In the genomic region with DNA sequence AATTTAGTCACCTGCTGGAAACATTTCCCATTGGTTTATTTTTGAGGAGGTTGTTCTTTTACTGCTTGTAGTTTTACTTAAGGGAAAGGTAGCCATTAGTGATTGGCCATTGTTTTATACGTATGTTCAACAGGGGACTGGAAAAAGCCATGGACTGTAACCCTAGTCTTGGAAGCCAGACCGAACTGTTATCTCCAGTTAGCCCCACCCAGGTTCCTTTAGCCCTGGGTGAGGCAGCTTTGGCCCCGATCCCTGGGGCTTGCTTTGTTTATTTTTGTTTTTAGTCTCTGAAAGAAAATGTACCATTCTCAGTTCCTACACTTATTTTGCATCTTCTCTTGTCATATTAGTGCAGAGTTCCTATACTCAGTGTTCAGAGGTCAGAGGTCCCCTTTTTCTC, we compare ENCODE assay signal across 18 mouse cellular contexts.
A peak's percentile ranks its signal among the peaks of the same experiment; 100 is the strongest.
DNase-seq lines count a peak whose midpoint lies in the region; ATAC-seq and TF ChIP-seq lines count a peak whose summit lies in the region.
"Had no signal": no experiment of that assay in that cellular context is flagged by ENCODE, and none has a peak within 500 bp of the region (broad histone marks: within the 10 kb centered on the region; RNA-seq: fewer than 3 reads in every experiment).

No protein-coding gene starts in this region.

- peak overlapping the region; percentile 45 for H3K9ac ChIP-seq in liver, embryonic 14.5 days (replicated peaks)
- H3K9ac ChIP-seq: forebrain, postnatal 0 days had no signal

- H3K27me3 ChIP-seq in liver, embryonic 14.5 days (ENCODE audit: control insufficient read depth, insufficient read depth, low read length): no peaks in the 10 kb centered on the region; the same call in 1 of the 2 replicates
- H3K27me3 ChIP-seq in hindbrain, embryonic 10.5 days (ENCODE audit: insufficient read depth, poor library complexity, severe bottlenecking): no peaks in the 10 kb centered on the region

- H3K4me1 ChIP-seq in liver, embryonic 14.5 days (replicated peaks; ENCODE audit: control insufficient read depth in 2 of 2, insufficient read depth in 2 of 2, low read length in 1 of 2): peaks cover 30 to 32% of the 10 kb centered on the region in 2 experiments
- peaks cover 9% of the 10 kb centered on the region for H3K4me1 ChIP-seq in hindbrain, embryonic 10.5 days (replicated peaks)

- H3K36me3 ChIP-seq in liver, embryonic 14.5 days (replicated peaks; ENCODE audit: control insufficient read depth, insufficient read depth, low read depth): no peaks in the 10 kb centered on the region
- H3K36me3 ChIP-seq in hindbrain, embryonic 10.5 days: no peaks in the 10 kb centered on the region

- no peak overlapping the region for H3K4me3 ChIP-seq in gastrocnemius, adult 2 months
- no peak overlapping the region for H3K4me3 ChIP-seq in liver, embryonic 14.5 days (ENCODE audit: insufficient read depth in 1 of 2, low read depth in 2 of 2, low read length in 2 of 2)
- H3K4me3 ChIP-seq in hindbrain, embryonic 10.5 days: no peak overlapping the region
- H3K4me3 ChIP-seq: erythroblast, embryonic 14.5 days had no signal

- no peak for TF ChIP-seq CTCF in gastrocnemius, adult 2 months (IDR thresholded peaks at IDR 0.05)
- TF ChIP-seq CTCF in liver, embryonic 14.5 days (IDR thresholded peaks at IDR 0.05; ENCODE audit: low read depth): no peak

- peak; percentile 10; the same call in 1 of the 2 replicates for TF ChIP-seq EP300 in liver, embryonic 14.5 days (IDR thresholded peaks at IDR 0.05; ENCODE audit: low read depth)

- no peaks in the 10 kb centered on the region for H3K9me3 ChIP-seq in liver, embryonic 14.5 days (ENCODE audit: control insufficient read depth, low read length)
- no peaks in the 10 kb centered on the region for H3K9me3 ChIP-seq in hindbrain, embryonic 10.5 days

- peak; percentile 82 for ATAC-seq in liver, embryonic 14.5 days (ENCODE audit: insufficient read depth)
- ATAC-seq: forebrain, postnatal 0 days had no signal

- intact Hi-C loops in gastrocnemius, adult 2 months (cut with DNase I): loop anchor here (10.0 kb wide), 1 partner anchor 98 kb away; no protein-coding TSS in a partner anchor
- intact Hi-C loops in gastrocnemius, postnatal 14 days (cut with DNase I; ENCODE audit: low total_unique reads): no loop called here
- intact Hi-C loops in left cerebral cortex, postnatal 25 days (cut with DNase I): no loop called here

- no peak for DNase-seq in gastrocnemius, adult 2 months
- DNase-seq in gastrocnemius, postnatal 14 days: no peak
- DNase-seq in lung, postnatal 36 days: peak; percentile 43
- no peak for DNase-seq in lung, postnatal 4 days
- peak; percentile 48 to 56 (median 49) for DNase-seq in liver, embryonic 14.5 days (ENCODE audit: low read depth in 3 of 3, low spot score in 3 of 3)
- DNase-seq in thymus, postnatal 14 days: no peak
- DNase-seq in hindbrain, embryonic 10.5 days (ENCODE audit: low spot score): no peak
- DNase-seq in left cerebral cortex, postnatal 25 days (ENCODE audit: low spot score in 2 of 2): no peak
- DNase-seq: adrenal gland, postnatal 14 days; cerebellum, postnatal 10 days; forebrain, postnatal 0 days; gastrocnemius, postnatal 36 days; midbrain, embryonic 14.5 days; right cerebral cortex, postnatal 14 days; thymus, adult 2 months had no signal

- peak overlapping the region; percentile 50 for H3K4me2 ChIP-seq in liver, embryonic 14.5 days (ENCODE audit: low read depth)

- WGBS in liver, embryonic 14.5 days (ENCODE audit: insufficient replicate concordance): 14% methylated on average over 3 of the region's 3 CpGs
- WGBS in hindbrain, embryonic 10.5 days: 79% methylated on average over 3 of the region's 3 CpGs

- H3K27ac ChIP-seq in gastrocnemius, adult 2 months: peak overlapping the region; percentile 59; the same call in 1 of the 2 replicates
- H3K27ac ChIP-seq in liver, embryonic 14.5 days: peak overlapping the region; percentile 48
- H3K27ac ChIP-seq in hindbrain, embryonic 10.5 days: no peak overlapping the region
- H3K27ac ChIP-seq: kidney, postnatal 0 days; macrophage had no signal

Comparison
In these comparisons a context has a peak if more than half of its experiments do, and no peak if none do; other contexts are left out.
1. DNase-seq: peak in lung, postnatal 36 days (single experiment) and liver, embryonic 14.5 days (3 of 3); none in gastrocnemius, adult 2 months (single experiment), gastrocnemius, postnatal 14 days (single experiment), lung, postnatal 4 days (0 of 2), thymus, postnatal 14 days (single experiment), hindbrain, embryonic 10.5 days (single experiment) and left cerebral cortex, postnatal 25 days (0 of 2).